Mouse (Mus musculus) layer of hippocampus, postnatal 14 days (tissue): ENCODE results near the gene Cox5b. TPM values are rescaled to one million over a fixed set of nuclear protein-coding genes. Genes with fewer than 3 reads are reported as not detected.
"Not testable (repeated sequence)": the region's sequence is repeated elsewhere in the genome, so short reads cannot be mapped to it uniquely, and the experiment has no call there.

Experiments used
- DNase-seq, 2 experiments: peaks; one replicate each; pipeline ENCODE4 v3.0.0; 2021 to 2022; ENCODE audit warnings: low spot score in 2 of 2, mixed read lengths in 1 of 2
- long read RNA-seq, 2 experiments: library from polyadenylated mRNA; stranded (forward); transcript quantifications; one replicate each; pipeline ENCODE4 v2.0.0; 2021
- total RNA-seq, 2 experiments: library from RNA; stranded (reverse); gene quantifications; 2 replicates each; pipeline ENCODE4 v1.2.3; 2021

The Cox5b gene
- total RNA-seq: 100 to 1,000 TPM; 770 to 824 TPM
- long read RNA-seq, experiment 1, transcript Cox5b-204 (4 exons, 865 nt): major isoform, 245 of 258 reads
- long read RNA-seq, experiment 1, partial matches to known transcripts: 6 of 258 reads
- long read RNA-seq, experiment 1, other reads (novel, unspliced or antisense): 6 of 258 reads
- long read RNA-seq, experiment 2, transcript Cox5b-204 (4 exons, 865 nt): major isoform, 574 of 598 reads
- long read RNA-seq, experiment 2, partial matches to known transcripts: 12 of 598 reads
- long read RNA-seq, experiment 2, other reads (novel, unspliced or antisense): 11 of 598 reads

- DNase-seq: peak; percentile 92 to 97
Measured at GRCm38 (mm10) chr1:36691271-36692155, at the start of gene Cox5b. Cox5b (plus strand) TSS chr1:36691449.

GRCm38 (mm10) chr1:36643957-36644614 lies 47.2 kb upstream of the Cox5b start:
- no peak for DNase-seq

GRCm38 (mm10) chr1:36644615-36645007 lies 46.6 kb upstream of the Cox5b start:
- DNase-seq: no peak

GRCm38 (mm10) chr1:36646285-36646684 lies 45.0 kb upstream of the Cox5b start:
- no peak for DNase-seq

- no peak for DNase-seq
Measured at GRCm38 (mm10) chr1:36647631-36648030, 43.6 kb upstream of the Cox5b start.

GRCm38 (mm10) chr1:36655039-36655438 lies 36.2 kb upstream of the Cox5b start:
- DNase-seq: no peak

GRCm38 (mm10) chr1:36656233-36656632 lies 35.0 kb upstream of the Cox5b start:
- no peak for DNase-seq

- DNase-seq: no peak
Measured at GRCm38 (mm10) chr1:36657658-36658415, 33.4 kb upstream of the Cox5b start.

GRCm38 (mm10) chr1:36658621-36659399 lies 32.4 kb upstream of the Cox5b start:
- no peak for DNase-seq

GRCm38 (mm10) chr1:36664457-36664856 lies 26.8 kb upstream of the Cox5b start:
- DNase-seq: peak in 1 of 2 experiments; percentile 17

- DNase-seq: no peak
Measured at GRCm38 (mm10) chr1:36665165-36665723, 26.0 kb upstream of the Cox5b start.

GRCm38 (mm10) chr1:36665934-36666333 lies 25.3 kb upstream of the Cox5b start:
- DNase-seq: no peak

- not testable (repeated sequence) for DNase-seq
Measured at GRCm38 (mm10) chr1:36668007-36668406, 23.2 kb upstream of the Cox5b start.

- no peak for DNase-seq
Measured at GRCm38 (mm10) chr1:36670256-36670655, 21.0 kb upstream of the Cox5b start.

- no peak for DNase-seq
Measured at GRCm38 (mm10) chr1:36671260-36671659, 20.0 kb upstream of the Cox5b start.

GRCm38 (mm10) chr1:36672648-36673350 lies 18.4 kb upstream of the Cox5b start:
- DNase-seq: peak in 1 of 2 experiments; percentile 17

GRCm38 (mm10) chr1:36674936-36675335 lies 16.3 kb upstream of the Cox5b start:
- no peak for DNase-seq

GRCm38 (mm10) chr1:36680893-36681292 lies 10.4 kb upstream of the Cox5b start:
- DNase-seq: no peak
